Mouse (Mus musculus) liver, embryonic 12.5 days (tissue): ENCODE data around the gene Pik3r1. TPM values are rescaled to one million over a fixed set of nuclear protein-coding genes. Genes with fewer than 3 reads are reported as not detected.

ENCODE experiments used
- ATAC-seq: fragments of 200-750 bp; cut with Nextera tagmentation; 2 replicates; pipeline ENCODE4 v1.8.0; 2017; ENCODE audit warnings: moderate number of reproducible peaks, mild to moderate bottlenecking, moderate library complexity
- H3K27ac ChIP-seq: fragments of 300-500 bp; sonication (generic); 2 replicates; pipeline ENCODE4 v1.5.1; 2016; ENCODE audit warnings: mild to moderate bottlenecking
- H3K27me3 ChIP-seq: fragments of 300-500 bp; sonication (generic); replicated peaks from 2 replicates; pipeline ENCODE4 v1.6.1; 2016; ENCODE audit warnings: mild to moderate bottlenecking, moderate library complexity
- H3K36me3 ChIP-seq: fragments of 300-500 bp; sonication (generic); 2 replicates; pipeline ENCODE4 v1.6.1; 2016; ENCODE audit warnings: mild to moderate bottlenecking, moderate library complexity
- H3K4me1 ChIP-seq: fragments of 300-500 bp; sonication (generic); 2 replicates; pipeline ENCODE4 v1.6.1; 2016
- H3K4me2 ChIP-seq: fragments of 300-500 bp; sonication (generic); 2 replicates; pipeline ENCODE4 v1.6.1; 2016; ENCODE audit warnings: mild to moderate bottlenecking, moderate library complexity
- H3K4me3 ChIP-seq: fragments of 300-500 bp; sonication (generic); 2 replicates; pipeline ENCODE4 v1.5.1; 2016; ENCODE audit warnings: mild to moderate bottlenecking, moderate library complexity
- H3K9ac ChIP-seq: fragments of 300-500 bp; sonication (generic); 2 replicates; pipeline ENCODE4 v1.6.1; 2016; ENCODE audit warnings: mild to moderate bottlenecking, moderate library complexity
- H3K9me3 ChIP-seq: fragments of 300-500 bp; sonication (generic); replicated peaks from 2 replicates; pipeline ENCODE4 v1.6.1; 2016; ENCODE audit warnings: mild to moderate bottlenecking, moderate library complexity
- WGBS: fragments of 180-500 bp; shearing (Covaris S2); methylation state at CpG from one replicate; pipeline ENCODE4 v1.1.7; 2016; ENCODE audit not compliant: insufficient replicate concordance; 5-methylcytosine and 5-hydroxymethylcytosine counted together
- polyA plus RNA-seq: library from polyadenylated mRNA; unstranded; fragments of >200 nt; fragmentation: Nextera tagmentation; extraction: Ambion mirVana; gene quantifications from 2 replicates; pipeline ENCODE4 v1.2.1, GENCODE M21; 2016

Gene Pik3r1
- polyA plus RNA-seq, 1 experiment from 2014 or later = 17.2 TPM

DNA sequence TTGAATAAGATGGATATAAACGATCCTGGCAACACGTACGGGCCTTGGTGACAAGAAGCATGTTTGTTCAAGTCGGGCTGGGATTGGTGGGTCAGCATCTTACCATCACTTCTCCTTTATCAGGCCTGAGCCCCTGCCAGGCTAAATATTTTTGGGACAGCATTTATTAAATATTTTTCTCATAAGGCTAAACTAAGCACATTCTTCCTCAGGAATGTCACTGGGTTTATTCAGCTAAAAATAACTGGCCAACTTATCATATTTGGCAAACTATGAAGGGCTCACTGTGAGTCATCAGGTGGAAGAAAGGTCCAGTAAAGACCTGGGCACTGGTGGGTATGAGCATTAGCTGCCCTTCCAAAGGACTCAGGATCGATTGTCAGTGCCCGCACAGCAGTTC is 50.2 kb downstream of the Pik3r1 start:
- Histone ChIP-seq H3K4me2 (no peak overlapping the region), H3K9ac (no peak overlapping the region), H3K36me3 (no peaks in the 10 kb centered on the region), H3K4me1 (peaks cover 13% of the 10 kb centered on the region), H3K27me3 (no peaks in the 10 kb centered on the region), H3K27ac (no peak overlapping the region), H3K9me3 (no peaks in the 10 kb centered on the region), H3K4me3 (no peak overlapping the region)
- ATAC-seq = no peak
- 83% methylated on average over 6 of the region's 6 CpGs for WGBS

DNA sequence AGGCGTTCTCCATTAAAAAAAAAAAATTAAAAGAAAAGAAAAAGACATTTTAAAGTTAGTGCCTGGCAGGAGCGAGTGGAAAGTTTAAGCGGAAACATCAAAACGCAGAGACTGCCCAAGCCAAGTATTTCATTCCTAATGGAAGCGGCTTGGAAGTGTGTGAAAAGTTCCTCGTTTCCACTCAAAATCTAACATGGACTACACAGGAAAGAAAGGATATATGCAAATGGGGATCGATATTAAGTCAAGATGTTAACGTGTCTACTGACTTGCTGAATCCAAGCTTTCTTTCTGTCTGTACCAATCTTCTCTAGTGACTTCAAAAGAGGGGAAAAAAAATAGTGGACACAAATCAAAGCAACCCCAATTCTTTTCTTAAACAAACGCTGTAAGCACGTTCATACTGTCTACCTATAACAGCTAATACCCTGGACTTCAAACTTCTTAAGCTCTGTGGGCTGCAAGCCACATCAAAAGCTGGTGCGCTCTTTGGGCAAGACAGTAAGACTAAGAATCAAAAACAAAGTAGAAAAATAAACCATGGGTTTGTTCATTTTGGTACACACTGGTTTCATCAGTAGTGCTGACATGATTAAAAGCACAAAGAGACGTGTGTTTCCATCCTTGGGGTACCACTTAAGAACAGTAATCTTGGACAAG is 54.5 kb downstream of the Pik3r1 start:
- Histone ChIP-seq H3K27ac (no peak overlapping the region), H3K4me2 (no peak overlapping the region), H3K9ac (no peak overlapping the region), H3K36me3 (peaks cover 6% of the 10 kb centered on the region), H3K27me3 (no peaks in the 10 kb centered on the region), H3K4me1 (peaks cover 4% of the 10 kb centered on the region; the same call in 1 of the 2 replicates), H3K9me3 (no peaks in the 10 kb centered on the region), H3K4me3 (no peak overlapping the region)
- no peak for ATAC-seq
- WGBS = 88% methylated on average over 12 of the region's 12 CpGs

DNA sequence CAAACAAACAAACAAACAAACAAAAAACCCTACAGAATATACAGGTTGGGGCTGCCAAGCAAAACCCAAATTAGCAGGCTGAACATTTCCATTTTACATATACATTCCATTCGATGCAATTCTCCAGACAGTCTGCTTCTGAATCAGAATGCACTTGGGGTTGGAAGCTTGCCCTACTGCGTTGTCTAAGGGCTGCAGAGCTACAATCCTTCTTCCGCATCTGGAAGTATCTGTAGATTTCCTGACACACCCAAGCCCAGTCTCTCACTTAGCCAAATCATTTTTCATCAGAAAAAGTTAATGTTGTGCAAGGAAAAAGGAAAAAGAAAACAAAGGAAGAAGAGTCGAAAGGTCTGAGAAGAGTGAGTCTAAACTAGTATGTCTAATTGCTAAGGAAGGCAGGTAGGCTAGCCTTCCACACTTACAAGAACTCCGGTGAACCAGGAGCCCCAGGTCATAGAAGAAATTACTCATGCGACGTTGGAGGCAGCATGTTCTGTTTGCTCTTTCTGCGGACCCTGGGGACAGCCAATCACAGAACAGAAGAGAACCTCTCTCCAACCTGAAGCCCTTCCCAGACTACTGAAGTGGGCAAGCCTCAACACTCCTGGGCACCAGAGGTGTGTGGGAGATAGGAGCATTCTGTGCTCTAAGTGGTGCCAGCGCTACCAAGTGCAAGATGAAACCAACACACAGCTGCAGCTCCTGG is 55.1 kb downstream of the Pik3r1 start:
- H3K9me3 ChIP-seq = no peaks in the 10 kb centered on the region
- H3K27ac ChIP-seq = no peak overlapping the region
- no peak overlapping the region for H3K9ac ChIP-seq
- ATAC-seq = no peak
- peaks cover 13% of the 10 kb centered on the region for H3K36me3 ChIP-seq
- 0 out of 2 replicates have a peak, but pooled peaks cover 4% of the 10 kb centered on the region for H3K4me1 ChIP-seq
- no peaks in the 10 kb centered on the region for H3K27me3 ChIP-seq
- 77% methylated on average over 9 of the region's 9 CpGs for WGBS
- no peak overlapping the region for H3K4me3 ChIP-seq
- H3K4me2 ChIP-seq = no peak overlapping the region

DNA sequence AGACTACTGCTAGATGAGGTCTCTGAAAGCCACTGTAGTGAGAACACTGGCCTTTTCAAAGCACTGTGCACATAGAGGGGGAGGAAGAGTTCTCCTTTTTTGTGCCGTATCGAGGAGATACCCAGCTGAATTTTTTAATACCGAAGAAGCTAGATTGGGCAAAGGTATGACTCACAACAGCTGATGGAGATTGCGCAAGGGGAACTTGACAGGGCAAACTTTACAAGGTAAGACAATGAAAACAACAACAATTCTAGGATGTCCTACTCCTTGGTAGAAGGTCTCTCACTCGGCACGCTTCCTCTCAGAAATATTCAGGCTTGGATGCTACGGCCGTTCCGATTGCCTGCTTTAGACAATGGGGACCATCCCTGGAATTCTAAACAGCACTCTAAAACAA is 55.9 kb downstream of the Pik3r1 start:
- 0 out of 2 replicates have a peak, but pooled peaks cover 4% of the 10 kb centered on the region for H3K4me1 ChIP-seq
- no peak overlapping the region for H3K9ac ChIP-seq
- no peaks in the 10 kb centered on the region for H3K9me3 ChIP-seq
- H3K27me3 ChIP-seq = no peaks in the 10 kb centered on the region
- no peak overlapping the region for H3K4me2 ChIP-seq
- no peak overlapping the region for H3K27ac ChIP-seq
- H3K36me3 ChIP-seq = peaks cover 17% of the 10 kb centered on the region
- no peak overlapping the region for H3K4me3 ChIP-seq
- WGBS = 82% methylated on average over 9 of the region's 9 CpGs
- ATAC-seq = no peak

DNA sequence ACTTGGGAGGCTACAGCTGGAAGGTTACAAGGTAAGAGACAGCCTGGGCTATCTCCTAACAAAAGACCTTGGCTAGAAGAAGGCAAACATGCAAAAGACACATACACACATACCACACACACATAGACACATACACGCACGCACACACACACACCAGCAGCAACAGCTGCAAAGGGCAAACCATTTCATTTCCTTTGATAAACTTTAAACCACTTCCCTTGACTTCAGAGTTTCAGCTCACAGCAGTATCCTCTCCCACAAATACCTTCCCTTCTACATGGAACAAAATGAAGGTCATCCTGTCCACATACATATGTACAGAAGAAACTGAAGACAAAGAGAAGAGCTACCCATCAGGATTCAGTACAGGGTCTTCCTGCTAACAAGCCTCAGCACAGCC is 56.7 kb downstream of the Pik3r1 start:
- H3K4me2 ChIP-seq = no peak overlapping the region
- ATAC-seq = no peak
- H3K9ac ChIP-seq = no peak overlapping the region
- no peaks in the 10 kb centered on the region for H3K9me3 ChIP-seq
- WGBS = 54% methylated on average over 2 of the region's 2 CpGs
- peaks cover 20% of the 10 kb centered on the region for H3K36me3 ChIP-seq
- no peak overlapping the region for H3K4me3 ChIP-seq
- 0 out of 2 replicates have a peak, but pooled peaks cover 4% of the 10 kb centered on the region for H3K4me1 ChIP-seq
- H3K27ac ChIP-seq = no peak overlapping the region
- no peaks in the 10 kb centered on the region for H3K27me3 ChIP-seq

DNA sequence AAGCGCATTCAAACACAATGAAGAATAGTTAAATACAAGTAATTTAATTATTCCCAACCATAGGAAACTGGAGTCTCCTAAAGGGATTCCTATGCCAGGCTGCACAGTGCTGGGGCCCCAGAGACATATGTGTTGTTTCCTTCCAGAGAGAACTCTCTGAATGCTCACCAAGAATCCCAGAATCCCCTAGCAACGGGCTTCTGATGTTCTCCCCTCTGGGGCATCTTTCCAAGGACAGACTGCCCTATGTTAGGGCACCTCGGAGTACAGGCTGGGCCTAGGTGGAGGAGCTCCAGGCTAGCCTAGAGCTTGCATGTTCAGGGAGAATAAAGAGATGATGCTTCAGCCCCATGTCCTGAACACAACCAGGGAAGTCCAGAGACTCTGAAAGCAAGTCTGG is 58.2 kb downstream of the Pik3r1 start:
- ATAC-seq = no peak
- WGBS = 75% methylated on average over 3 of the region's 3 CpGs
- Histone ChIP-seq H3K4me3 (no peak overlapping the region), H3K27me3 (no peaks in the 10 kb centered on the region), H3K9me3 (no peaks in the 10 kb centered on the region), H3K36me3 (peaks cover 30% of the 10 kb centered on the region), H3K4me2 (no peak overlapping the region), H3K4me1 (0 out of 2 replicates have a peak, but pooled peaks cover 4% of the 10 kb centered on the region), H3K9ac (no peak overlapping the region), H3K27ac (no peak overlapping the region)

DNA sequence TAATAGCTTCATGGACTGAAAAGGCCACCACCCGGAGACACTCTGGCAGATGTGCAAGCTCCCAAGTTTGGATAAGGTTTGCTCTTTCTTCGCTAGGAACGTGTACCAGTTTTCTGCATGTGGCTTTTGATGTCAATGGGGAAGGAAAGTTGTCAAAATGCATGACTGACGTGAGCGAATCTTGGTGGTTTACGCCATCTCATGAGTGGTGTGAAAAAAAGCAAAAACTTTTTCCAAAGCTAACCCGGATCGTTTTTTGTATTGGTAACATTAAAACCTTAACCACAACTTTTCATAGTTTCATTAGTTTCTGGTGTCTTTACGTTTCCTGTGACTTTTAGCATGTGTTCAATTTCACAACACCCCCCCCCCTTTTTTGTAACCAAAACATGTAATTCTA is 60.8 kb downstream of the Pik3r1 start:
- Histone ChIP-seq H3K36me3 (peaks cover 41% of the 10 kb centered on the region), H3K4me3 (no peak overlapping the region), H3K27me3 (no peaks in the 10 kb centered on the region), H3K4me1 (0 out of 2 replicates have a peak, but pooled peaks cover 3% of the 10 kb centered on the region), H3K4me2 (no peak overlapping the region), H3K9me3 (no peaks in the 10 kb centered on the region), H3K9ac (no peak overlapping the region), H3K27ac (no peak overlapping the region)
- 80% methylated on average over 9 of the region's 9 CpGs for WGBS
- ATAC-seq = no peak

DNA sequence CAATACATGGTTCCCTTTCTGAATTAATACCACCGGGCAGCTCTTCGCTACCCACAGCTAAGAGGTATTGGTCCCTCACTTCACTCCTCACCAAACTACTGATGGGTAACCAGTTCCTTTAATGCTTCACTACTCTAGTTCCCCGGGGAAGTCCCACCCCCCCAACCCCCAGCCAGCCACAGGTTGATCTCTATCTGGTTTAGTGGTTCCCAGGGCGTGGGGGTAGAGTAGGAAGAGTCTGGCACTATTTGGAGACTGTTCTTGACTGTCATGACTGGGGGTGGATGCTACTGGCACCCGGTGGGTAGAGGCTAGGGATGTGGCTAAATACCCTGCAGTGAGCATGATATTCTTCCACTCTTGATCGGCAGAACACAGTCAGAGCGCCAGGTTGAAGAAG is 61.6 kb downstream of the Pik3r1 start:
- no peak for ATAC-seq
- Histone ChIP-seq H3K9me3 (no peaks in the 10 kb centered on the region), H3K9ac (no peak overlapping the region), H3K27me3 (no peaks in the 10 kb centered on the region), H3K4me3 (no peak overlapping the region), H3K4me2 (no peak overlapping the region), H3K27ac (no peak overlapping the region), H3K4me1 (no peaks in the 10 kb centered on the region), H3K36me3 (peaks cover 47% of the 10 kb centered on the region)
- 64% methylated on average over 7 of the region's 7 CpGs for WGBS

DNA sequence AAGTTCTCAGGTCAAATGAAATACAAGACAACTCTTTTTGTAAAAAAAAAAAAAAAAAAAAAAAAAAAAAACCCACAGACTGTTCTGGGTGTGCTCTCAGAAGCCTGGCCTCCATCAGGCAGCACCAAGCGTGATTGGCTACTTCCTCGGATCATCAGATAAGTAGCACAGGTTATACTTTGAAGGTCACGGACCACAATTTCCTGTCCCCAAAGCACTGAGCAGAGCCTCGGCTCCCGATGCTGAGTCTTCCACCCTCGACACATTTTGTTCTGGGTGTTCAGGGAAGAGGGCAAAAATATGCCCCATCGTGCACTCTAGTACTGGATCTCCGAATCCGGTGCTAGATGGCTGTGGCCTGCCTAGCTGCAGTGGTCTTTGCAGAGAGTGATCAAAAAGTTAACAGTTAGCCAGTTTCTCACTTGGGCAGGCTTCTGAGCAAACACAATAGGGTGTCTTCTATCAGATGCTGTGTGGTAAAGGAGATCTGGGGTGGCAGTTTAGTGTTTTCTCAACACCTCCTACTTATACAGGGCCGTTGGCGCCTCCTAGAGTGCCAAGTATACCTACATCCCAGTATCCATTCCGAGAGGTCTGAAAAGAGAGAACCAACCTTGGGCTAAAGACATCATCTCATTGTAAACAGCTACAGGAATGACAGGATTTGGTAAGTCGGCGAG is 65.8 kb downstream of the Pik3r1 start:
- Histone ChIP-seq H3K27me3 (no peaks in the 10 kb centered on the region), H3K36me3 (peaks cover 59% of the 10 kb centered on the region), H3K4me3 (no peak overlapping the region), H3K4me1 (0 out of 2 replicates have a peak, but pooled peaks cover under 1% of the 10 kb centered on the region), H3K4me2 (no peak overlapping the region), H3K9me3 (no peaks in the 10 kb centered on the region), H3K9ac (no peak overlapping the region), H3K27ac (no peak overlapping the region)
- ATAC-seq = no peak
- WGBS = 72% methylated on average over 14 of the region's 14 CpGs

DNA sequence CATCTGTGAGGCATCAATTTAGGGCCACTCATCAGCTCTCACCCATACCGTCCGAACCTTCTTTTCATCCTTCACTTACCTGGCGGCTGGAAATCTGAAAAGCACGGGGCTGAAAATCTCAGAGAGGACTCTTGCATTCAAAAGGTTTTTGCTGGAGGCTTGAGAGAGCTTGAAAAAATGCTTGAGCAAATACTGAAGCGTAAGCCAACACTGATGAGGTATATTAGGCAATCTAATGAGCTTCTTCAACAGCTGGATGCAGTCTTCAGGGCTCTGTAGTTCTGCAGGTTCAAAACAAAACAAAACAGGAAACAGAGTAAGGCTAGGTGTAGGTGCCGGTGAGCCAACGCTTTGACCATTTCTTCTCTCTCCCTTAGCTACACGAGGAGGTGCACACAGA is 66.4 kb downstream of the Pik3r1 start:
- Histone ChIP-seq H3K27ac (no peak overlapping the region), H3K4me2 (no peak overlapping the region), H3K27me3 (no peaks in the 10 kb centered on the region), H3K9ac (no peak overlapping the region), H3K36me3 (peaks cover 59% of the 10 kb centered on the region), H3K9me3 (no peaks in the 10 kb centered on the region), H3K4me1 (peaks cover 6% of the 10 kb centered on the region), H3K4me3 (no peak overlapping the region)
- ATAC-seq = no peak
- 82% methylated on average over 8 of the region's 8 CpGs for WGBS

DNA sequence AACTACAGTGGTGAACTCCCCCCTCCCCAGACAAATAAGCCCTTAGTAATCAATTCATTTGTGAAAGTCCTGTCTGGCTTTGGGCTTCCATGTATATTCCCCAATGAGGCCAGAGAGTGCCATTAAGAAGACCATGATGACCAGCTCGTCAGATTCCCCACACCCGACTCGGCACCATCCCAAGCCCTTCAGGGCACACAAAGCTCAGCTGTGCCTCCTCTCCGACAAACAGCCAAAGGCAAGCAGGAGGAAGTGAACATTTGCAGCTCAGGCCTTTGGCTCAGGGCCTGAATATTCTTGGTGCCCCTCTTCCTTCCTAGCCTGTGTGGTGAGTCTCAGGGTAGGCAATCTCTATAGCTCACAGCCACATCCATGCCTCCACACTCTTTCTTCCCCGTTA is 68.3 kb downstream of the Pik3r1 start:
- Histone ChIP-seq H3K4me2 (no peak overlapping the region), H3K27me3 (no peaks in the 10 kb centered on the region), H3K4me3 (no peak overlapping the region), H3K27ac (no peak overlapping the region), H3K36me3 (peaks cover 46% of the 10 kb centered on the region), H3K4me1 (peaks cover 22% of the 10 kb centered on the region), H3K9me3 (no peaks in the 10 kb centered on the region), H3K9ac (no peak overlapping the region)
- ATAC-seq = no peak
- 79% methylated on average over 5 of the region's 5 CpGs for WGBS

DNA sequence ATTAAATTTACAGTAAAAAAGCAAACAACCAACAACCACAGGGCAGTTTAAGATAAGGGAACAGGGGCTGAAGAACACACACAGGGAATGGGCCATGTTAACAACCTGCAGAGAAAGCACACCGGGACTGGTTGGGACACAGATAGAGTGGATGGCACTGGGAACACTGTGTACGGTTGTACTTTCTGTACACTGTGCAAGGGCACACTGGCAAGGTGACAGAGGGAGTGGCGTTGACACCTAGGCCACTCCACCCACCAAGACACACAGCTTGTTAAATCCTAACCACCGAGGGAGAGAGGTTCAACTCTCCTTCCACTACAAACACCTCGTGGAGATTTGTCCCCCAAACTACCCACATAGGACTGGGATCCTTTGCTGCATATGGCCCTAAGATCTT is 70.1 kb downstream of the Pik3r1 start:
- WGBS = 77% methylated on average over 5 of the region's 5 CpGs
- no peak for ATAC-seq
- no peak overlapping the region for H3K27ac ChIP-seq

More for the DNA sequence above, 70.1 kb downstream of the Pik3r1 start:
- H3K4me2 ChIP-seq = no peak overlapping the region
- H3K4me3 ChIP-seq = no peak overlapping the region
- peaks cover 43% of the 10 kb centered on the region for H3K36me3 ChIP-seq
- H3K9me3 ChIP-seq = no peaks in the 10 kb centered on the region
- H3K4me1 ChIP-seq = peaks cover 35% of the 10 kb centered on the region
- H3K9ac ChIP-seq = no peak overlapping the region
- no peaks in the 10 kb centered on the region for H3K27me3 ChIP-seq
